Mouse (Mus musculus): ENCODE measurements at regions not wholly inside any gene's neighbourhood (a gene's known extent, or its start where the extent isn't known, plus 50 kb on each side); places are given as distances from the start of the nearest gene placed in this dataset.

GRCm38 (mm10) chr17:51525219-51525618 lies 307.9 kb downstream of the Satb1 start:
- no peak for TF ChIP-seq CTCF (IDR thresholded peaks at IDR 0.05; ENCODE audit: low read depth)
- no peak for TF ChIP-seq EP300 (IDR thresholded peaks at IDR 0.05; ENCODE audit: low read depth)
